Mouse (Mus musculus): ENCODE results near the gene Tbl1x. TPM values are rescaled to one million over a fixed set of nuclear protein-coding genes. Genes with fewer than 3 reads are reported as not detected.
"Not testable (repeated sequence)": the region's sequence is repeated elsewhere in the genome, so short reads cannot be mapped to it uniquely, and the experiment has no call there.

Tbl1x gene
- polyA plus RNA-seq, 1 experiment from 2014 or later: 63.4 TPM

DNA sequence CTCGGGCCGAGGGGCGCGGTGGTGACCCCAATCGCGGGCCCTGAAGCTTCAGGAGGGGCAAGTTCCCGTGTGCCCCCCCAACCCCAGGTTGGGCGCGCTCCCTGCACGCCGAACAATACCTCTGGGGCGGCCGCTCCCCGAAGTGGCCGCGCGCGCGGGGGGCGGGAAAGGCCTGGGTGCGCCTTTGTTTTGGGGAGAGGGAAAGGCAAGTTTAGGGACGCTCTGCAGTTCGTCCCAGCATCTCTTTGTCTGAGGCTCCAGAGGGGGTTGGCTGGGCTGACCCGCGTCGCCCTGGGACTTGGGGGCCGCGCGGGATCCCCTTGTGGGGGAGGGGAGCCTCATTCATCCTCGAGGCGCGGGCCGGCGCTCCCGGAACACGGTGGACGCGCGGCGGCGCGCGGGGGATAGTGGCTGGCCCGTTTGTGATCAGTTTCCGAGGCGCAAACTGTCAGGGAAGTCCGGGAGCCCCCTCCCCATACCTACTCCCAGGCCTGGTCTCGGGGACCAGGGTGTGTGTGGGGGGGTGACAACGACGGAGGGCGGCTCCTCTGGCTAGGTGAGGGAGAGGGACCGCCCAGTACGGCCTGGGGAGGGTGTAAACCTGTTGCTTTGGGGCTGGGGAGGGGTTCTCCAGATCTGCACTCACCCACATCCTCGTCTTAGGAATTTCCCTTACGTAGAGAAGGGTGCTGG, 634 bp downstream of the Tbl1x start:
- H3K27me3 ChIP-seq (replicated peaks): no peaks in the 10 kb centered on the region
- H3K4me3 ChIP-seq: peak overlapping the region; percentile 87
- 17% methylated on average over 42 of the region's 55 CpGs for WGBS
- peak; percentile 26 for ATAC-seq (ENCODE audit: insufficient number of reproducible peaks, low FRiP score)
- H3K9ac ChIP-seq: peak overlapping the region; percentile 89
- H3K27ac ChIP-seq (ENCODE audit: poor library complexity, severe bottlenecking): peak overlapping the region; percentile 97
- H3K9me3 ChIP-seq (replicated peaks): 0 out of 2 replicates have a peak, but pooled peaks cover 6% of the 10 kb centered on the region
- H3K36me3 ChIP-seq: no peaks in the 10 kb centered on the region
- H3K4me2 ChIP-seq: peak overlapping the region; percentile 70
- peaks cover 14% of the 10 kb centered on the region for H3K4me1 ChIP-seq (replicated peaks)

DNA sequence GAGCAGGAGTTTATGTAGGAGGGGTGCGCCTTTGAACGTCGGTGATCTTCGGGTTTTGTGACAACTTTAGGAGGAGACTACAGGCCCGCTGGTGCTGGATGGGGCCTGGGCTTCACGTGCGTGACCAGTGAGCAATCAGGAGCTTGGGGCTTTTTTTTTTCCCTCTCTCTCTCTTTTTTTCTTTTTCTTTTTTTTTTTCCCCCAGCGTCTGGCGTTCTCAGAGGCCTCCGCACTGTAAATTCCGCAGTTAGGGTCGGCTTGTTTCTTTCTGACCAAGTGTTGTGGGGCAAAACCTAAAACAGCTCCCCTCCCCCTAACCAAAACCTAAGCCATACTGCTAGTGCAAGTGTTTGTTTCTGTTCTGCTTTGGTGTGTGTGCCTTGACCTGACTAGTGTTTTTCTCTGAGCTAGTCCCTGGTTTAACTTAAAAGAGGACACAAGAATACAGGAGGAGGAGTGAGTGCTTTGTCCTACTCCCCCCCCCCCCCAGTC, 1.2 kb downstream of the Tbl1x start:
- Histone ChIP-seq H3K9ac (peak overlapping the region; percentile 89), H3K27ac (ENCODE audit: poor library complexity, severe bottlenecking) (peak overlapping the region; percentile 97), H3K4me3 (peak overlapping the region; percentile 87), H3K9me3 (replicated peaks) (0 out of 2 replicates have a peak, but pooled peaks cover 6% of the 10 kb centered on the region), H3K27me3 (replicated peaks) (no peaks in the 10 kb centered on the region), H3K4me1 (replicated peaks) (peaks cover 18% of the 10 kb centered on the region), H3K36me3 (no peaks in the 10 kb centered on the region), H3K4me2 (peak overlapping the region; percentile 70)
- no peak for ATAC-seq (ENCODE audit: insufficient number of reproducible peaks, low FRiP score)
- 9% methylated on average over 12 of the region's 12 CpGs for WGBS

GRCm38 (mm10) chrX:77517274-77518085, 6.7 kb downstream of the Tbl1x start:
- no peak for ATAC-seq (ENCODE audit: insufficient number of reproducible peaks, low FRiP score)
- Histone ChIP-seq H3K27me3 (replicated peaks) (no peaks in the 10 kb centered on the region), H3K4me1 (replicated peaks) (peaks cover 33% of the 10 kb centered on the region), H3K9ac (no peak overlapping the region), H3K4me3 (no peak overlapping the region), H3K36me3 (peaks cover 5% of the 10 kb centered on the region; the same call in 1 of the 2 replicates), H3K4me2 (no peak overlapping the region), H3K27ac (ENCODE audit: poor library complexity, severe bottlenecking) (no peak overlapping the region), H3K9me3 (replicated peaks) (no peaks in the 10 kb centered on the region)
- WGBS: 33% methylated on average over 8 of the region's 8 CpGs

DNA sequence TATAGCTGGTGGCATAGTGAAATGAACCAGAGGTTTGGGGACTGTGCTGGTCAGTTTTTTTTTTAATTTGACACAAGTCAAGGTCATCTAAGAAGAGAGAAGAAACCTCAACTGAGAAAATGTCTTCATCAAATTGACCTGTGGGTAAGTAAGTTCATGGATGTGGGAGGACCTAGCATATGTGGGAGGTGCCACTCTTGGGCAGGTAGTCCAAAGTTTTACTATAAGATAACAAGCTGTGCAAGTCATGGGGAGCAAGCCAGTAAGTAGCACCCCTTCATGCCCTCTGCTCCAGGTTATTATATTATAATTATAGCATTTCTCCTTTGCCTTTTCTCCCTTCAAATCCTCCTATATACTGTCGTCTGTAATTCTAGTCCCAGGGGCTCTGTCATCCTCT, 8.1 kb downstream of the Tbl1x start:
- Histone ChIP-seq H3K4me2 (no peak overlapping the region), H3K9me3 (replicated peaks) (no peaks in the 10 kb centered on the region), H3K27ac (ENCODE audit: poor library complexity, severe bottlenecking) (no peak overlapping the region), H3K4me3 (no peak overlapping the region), H3K27me3 (replicated peaks) (no peaks in the 10 kb centered on the region), H3K36me3 (peaks cover 5% of the 10 kb centered on the region; the same call in 1 of the 2 replicates), H3K4me1 (replicated peaks) (peaks cover 45% of the 10 kb centered on the region), H3K9ac (no peak overlapping the region)
- 63% methylated on average over 1 of the region's 1 CpGs for WGBS
- no peak for ATAC-seq (ENCODE audit: insufficient number of reproducible peaks, low FRiP score)

GRCm38 (mm10) chrX:77522842-77523375, 12.1 kb downstream of the Tbl1x start:
- Histone ChIP-seq H3K27ac (ENCODE audit: poor library complexity, severe bottlenecking) (no peak overlapping the region), H3K4me1 (replicated peaks) (peaks cover 20% of the 10 kb centered on the region), H3K36me3 (peaks cover 5% of the 10 kb centered on the region; the same call in 1 of the 2 replicates), H3K4me3 (no peak overlapping the region), H3K4me2 (no peak overlapping the region), H3K9ac (no peak overlapping the region), H3K9me3 (replicated peaks) (no peaks in the 10 kb centered on the region), H3K27me3 (replicated peaks) (no peaks in the 10 kb centered on the region)
- ATAC-seq (ENCODE audit: insufficient number of reproducible peaks, low FRiP score): no peak
- 37% methylated on average over 3 of the region's 3 CpGs for WGBS

- H3K9ac ChIP-seq: no peak overlapping the region
- peaks cover 19% of the 10 kb centered on the region; the same call in 1 of the 2 replicates for H3K4me1 ChIP-seq (replicated peaks)
- H3K27me3 ChIP-seq (replicated peaks): no peaks in the 10 kb centered on the region
- H3K27ac ChIP-seq (ENCODE audit: poor library complexity, severe bottlenecking): no peak overlapping the region
- no peak overlapping the region for H3K4me3 ChIP-seq
- 50% methylated on average over 1 of the region's 1 CpGs for WGBS
- no peaks in the 10 kb centered on the region for H3K36me3 ChIP-seq
- H3K4me2 ChIP-seq: no peak overlapping the region
- no peak for ATAC-seq (ENCODE audit: insufficient number of reproducible peaks, low FRiP score)
- no peaks in the 10 kb centered on the region for H3K9me3 ChIP-seq (replicated peaks)
Observed at GRCm38 (mm10) chrX:77525179-77525578, 14.4 kb downstream of the Tbl1x start.

- no peak for ATAC-seq (ENCODE audit: insufficient number of reproducible peaks, low FRiP score)
Observed at GRCm38 (mm10) chrX:77528401-77528800, 17.6 kb downstream of the Tbl1x start.

DNA sequence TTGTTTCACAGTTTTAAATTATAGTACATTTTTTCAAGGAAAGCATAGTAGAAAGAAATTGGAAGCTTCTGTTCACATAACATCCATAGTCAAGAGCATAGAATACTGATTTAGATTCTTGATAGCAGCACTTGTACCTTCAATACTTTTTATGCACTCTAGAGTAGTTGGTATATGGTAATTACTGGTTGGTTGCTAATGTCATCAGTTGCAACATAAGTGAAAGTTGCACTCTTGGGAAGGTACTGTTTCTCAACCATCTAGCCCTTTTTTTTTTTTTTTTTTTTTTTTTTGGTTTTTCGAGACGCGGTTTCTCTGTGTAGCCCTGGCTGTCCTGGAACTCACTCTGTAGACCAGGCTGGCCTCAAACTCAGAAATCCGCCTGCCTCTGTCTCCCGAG, 20.2 kb downstream of the Tbl1x start:
- Histone ChIP-seq H3K9ac (no peak overlapping the region), H3K4me2 (no peak overlapping the region), H3K27me3 (replicated peaks) (no peaks in the 10 kb centered on the region), H3K4me1 (replicated peaks) (peaks cover 10% of the 10 kb centered on the region; the same call in 1 of the 2 replicates), H3K36me3 (no peaks in the 10 kb centered on the region), H3K4me3 (no peak overlapping the region), H3K9me3 (replicated peaks) (no peaks in the 10 kb centered on the region), H3K27ac (ENCODE audit: poor library complexity, severe bottlenecking) (no peak overlapping the region)
- 83% methylated on average over 2 of the region's 5 CpGs for WGBS
- ATAC-seq (ENCODE audit: insufficient number of reproducible peaks, low FRiP score): no peak

More at GRCm38 (mm10) chrX:77528401-77528800, 17.6 kb downstream of the Tbl1x start:
- 77% methylated on average over 1 of the region's 1 CpGs for WGBS
- Histone ChIP-seq H3K27ac (ENCODE audit: poor library complexity, severe bottlenecking) (no peak overlapping the region), H3K4me2 (no peak overlapping the region), H3K36me3 (no peaks in the 10 kb centered on the region), H3K27me3 (replicated peaks) (no peaks in the 10 kb centered on the region), H3K4me1 (replicated peaks) (peaks cover 13% of the 10 kb centered on the region), H3K4me3 (no peak overlapping the region), H3K9me3 (replicated peaks) (no peaks in the 10 kb centered on the region), H3K9ac (no peak overlapping the region)

- H3K9ac ChIP-seq: no peak overlapping the region
- peaks cover 5% of the 10 kb centered on the region; the same call in 1 of the 2 replicates for H3K4me1 ChIP-seq (replicated peaks)
- 52% methylated on average over 2 of the region's 2 CpGs for WGBS
- no peak overlapping the region for H3K27ac ChIP-seq (ENCODE audit: poor library complexity, severe bottlenecking)
- no peaks in the 10 kb centered on the region for H3K36me3 ChIP-seq
- no peak for ATAC-seq (ENCODE audit: insufficient number of reproducible peaks, low FRiP score)
- H3K9me3 ChIP-seq (replicated peaks): no peaks in the 10 kb centered on the region
- H3K4me3 ChIP-seq: no peak overlapping the region
- H3K4me2 ChIP-seq: no peak overlapping the region
- H3K27me3 ChIP-seq (replicated peaks): no peaks in the 10 kb centered on the region
Observed at GRCm38 (mm10) chrX:77533922-77534321, 23.1 kb downstream of the Tbl1x start.

GRCm38 (mm10) chrX:77539770-77540169, 29.0 kb downstream of the Tbl1x start:
- H3K4me3 ChIP-seq; ATAC-seq (ENCODE audit: insufficient number of reproducible peaks, low FRiP score); H3K36me3 ChIP-seq; H3K9ac ChIP-seq; H3K27ac ChIP-seq (ENCODE audit: poor library complexity, severe bottlenecking); H3K4me2 ChIP-seq; H3K27me3 ChIP-seq (replicated peaks); H3K9me3 ChIP-seq (replicated peaks): not testable (repeated sequence)
- peaks cover 16% of the 10 kb centered on the region for H3K4me1 ChIP-seq (replicated peaks)
- WGBS: 83% methylated on average over 4 of the region's 4 CpGs

DNA sequence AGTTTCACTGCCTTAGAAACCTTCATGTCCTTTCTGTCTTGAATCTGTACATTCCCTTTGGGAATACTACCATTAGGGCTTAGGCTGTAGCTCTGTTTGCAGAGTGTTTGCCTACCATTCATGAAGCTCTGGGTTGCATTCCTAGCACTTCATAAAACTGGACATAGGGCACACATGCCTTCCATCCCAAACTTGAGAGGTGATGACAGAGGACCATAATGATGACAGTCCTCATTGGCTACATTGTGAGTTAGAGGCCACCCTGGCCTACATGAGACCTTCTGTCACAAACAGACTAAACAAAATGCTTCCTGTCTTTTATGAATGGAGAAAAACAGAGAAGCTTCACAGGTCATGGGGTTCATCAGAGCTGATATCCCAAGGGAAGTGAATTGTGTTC, 33.2 kb downstream of the Tbl1x start:
- Histone ChIP-seq H3K27me3 (replicated peaks) (no peaks in the 10 kb centered on the region), H3K9ac (no peak overlapping the region), H3K27ac (ENCODE audit: poor library complexity, severe bottlenecking) (no peak overlapping the region), H3K36me3 (no peaks in the 10 kb centered on the region), H3K4me3 (no peak overlapping the region), H3K4me2 (no peak overlapping the region), H3K9me3 (replicated peaks) (no peaks in the 10 kb centered on the region), H3K4me1 (replicated peaks) (peaks cover 47% of the 10 kb centered on the region)
- ATAC-seq (ENCODE audit: insufficient number of reproducible peaks, low FRiP score): no peak
